Mouse (Mus musculus) frontal cortex, postnatal 36 days (tissue): ENCODE measurements around the gene Msx2.

Source experiments
- DNase-seq, 2 experiments: peaks; one replicate each; pipeline ENCODE4 v3.0.0; 2022; ENCODE audit warnings: low spot score in 2 of 2

The Msx2 gene

GRCm38 (mm10) chr13:53465191-53465820, 7.6 kb downstream of the Msx2 start:
- no peak for DNase-seq

- no peak for DNase-seq
Observed at GRCm38 (mm10) chr13:53464441-53465001, 8.4 kb downstream of the Msx2 start.

DNA sequence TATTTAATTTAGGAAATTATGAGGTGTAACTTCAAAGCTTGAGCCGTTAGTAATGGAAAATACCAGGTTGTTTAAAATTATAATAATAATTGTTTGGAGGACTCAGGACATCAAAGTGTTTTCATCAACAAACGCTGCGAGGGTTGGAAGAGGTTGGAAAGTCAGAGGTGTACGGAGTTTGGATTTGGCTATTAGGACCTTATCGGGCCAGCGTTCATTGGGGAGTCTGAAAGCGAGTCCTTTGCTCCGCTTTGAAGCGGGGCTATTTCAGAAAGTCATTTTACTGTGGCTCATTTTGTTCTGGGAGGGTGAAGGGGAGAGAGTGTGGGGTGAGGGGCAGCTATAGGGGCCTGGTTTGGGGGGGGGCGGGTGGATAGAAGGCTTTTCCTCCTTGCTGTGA, 8.9 kb downstream of the Msx2 start:
- DNase-seq, result no peak

DNA sequence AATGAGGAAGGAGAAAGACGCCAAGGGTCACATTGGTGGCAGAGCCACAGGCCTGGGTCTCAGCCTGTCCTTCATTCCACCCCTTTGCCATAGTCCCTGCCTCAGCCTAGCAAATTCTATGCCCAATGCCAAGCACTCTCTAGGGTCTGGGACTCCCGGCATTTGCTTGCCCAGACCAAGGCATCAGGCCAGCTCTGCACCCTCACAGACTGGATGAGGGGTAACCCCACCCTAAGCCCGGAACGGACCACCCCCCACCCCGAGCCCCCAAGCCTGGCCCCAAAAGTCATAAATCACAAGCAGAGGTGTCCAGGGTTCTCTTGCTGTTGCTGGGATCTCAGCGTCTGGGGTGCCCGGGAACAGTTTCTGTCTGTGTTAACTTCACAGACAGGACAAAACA, 9.8 kb downstream of the Msx2 start:
- no peak for DNase-seq

GRCm38 (mm10) chr13:53462649-53462970, 10.3 kb downstream of the Msx2 start:
- DNase-seq, result no peak

DNA sequence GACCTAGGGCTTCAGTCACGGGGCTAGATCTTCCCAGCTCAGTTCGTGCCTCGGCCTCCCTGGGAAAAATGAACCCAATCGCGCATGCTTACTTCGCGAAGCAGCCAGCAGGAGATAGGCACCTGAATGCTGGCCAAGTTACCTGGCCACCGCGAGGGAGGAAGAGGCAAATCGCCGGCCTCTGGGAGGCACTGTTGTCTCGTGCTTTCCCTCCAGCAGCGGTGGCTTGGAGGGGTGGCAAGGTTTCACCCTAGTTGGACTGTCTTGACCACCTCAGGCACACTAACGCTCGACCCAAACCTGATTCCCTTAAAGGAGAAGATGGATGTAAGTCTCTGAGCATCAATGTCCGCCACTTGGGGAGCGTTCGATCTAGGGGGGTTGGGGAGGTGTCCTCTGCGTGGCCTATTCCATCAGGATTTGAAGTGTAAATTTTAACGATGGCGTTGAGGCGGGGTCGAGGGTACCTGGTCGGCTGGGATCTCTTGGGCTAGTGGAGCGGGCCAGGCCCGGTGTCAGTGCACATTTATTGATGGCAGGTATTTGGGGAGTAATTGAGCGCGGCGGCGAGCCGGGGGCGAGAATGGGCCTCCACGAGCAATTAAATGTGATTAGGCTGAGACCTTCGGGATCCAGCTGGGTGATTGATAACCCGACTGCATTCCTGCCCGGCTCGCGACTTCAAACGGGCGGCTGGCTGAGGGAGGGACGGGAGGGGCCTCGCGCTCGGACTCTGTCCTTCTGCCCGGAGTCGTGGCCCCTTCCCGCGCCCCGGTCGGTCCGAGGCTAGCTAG, 10.8 kb downstream of the Msx2 start:
- DNase-seq, result no peak

- no peak for DNase-seq
Observed at GRCm38 (mm10) chr13:53461346-53461745, 11.5 kb downstream of the Msx2 start.

DNA sequence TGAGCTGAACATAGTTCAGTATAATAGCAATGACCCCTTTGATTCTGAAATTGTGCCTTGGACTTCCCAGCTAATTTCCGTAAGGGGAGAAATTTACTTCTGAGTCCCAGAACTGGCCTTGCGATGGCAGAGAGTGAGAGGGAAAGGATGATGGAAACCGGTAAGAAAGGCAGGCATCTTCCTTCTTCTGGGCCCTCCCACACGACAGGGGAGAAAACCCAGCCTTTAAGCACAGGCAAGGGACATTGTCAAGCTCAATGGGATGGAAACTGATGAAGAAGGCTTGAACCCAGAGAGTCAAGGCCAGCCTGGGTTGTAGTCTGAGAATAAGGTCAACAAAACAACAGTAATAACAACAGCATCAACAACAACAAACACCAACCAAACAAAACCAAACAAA, 14.1 kb downstream of the Msx2 start:
- no peak for DNase-seq

GRCm38 (mm10) chr13:53454794-53455672, 17.8 kb downstream of the Msx2 start:
- DNase-seq, result no peak

GRCm38 (mm10) chr13:53453927-53454326, 18.9 kb downstream of the Msx2 start:
- no peak for DNase-seq

GRCm38 (mm10) chr13:53447609-53448008, 25.3 kb downstream of the Msx2 start:
- DNase-seq, result no peak

DNA sequence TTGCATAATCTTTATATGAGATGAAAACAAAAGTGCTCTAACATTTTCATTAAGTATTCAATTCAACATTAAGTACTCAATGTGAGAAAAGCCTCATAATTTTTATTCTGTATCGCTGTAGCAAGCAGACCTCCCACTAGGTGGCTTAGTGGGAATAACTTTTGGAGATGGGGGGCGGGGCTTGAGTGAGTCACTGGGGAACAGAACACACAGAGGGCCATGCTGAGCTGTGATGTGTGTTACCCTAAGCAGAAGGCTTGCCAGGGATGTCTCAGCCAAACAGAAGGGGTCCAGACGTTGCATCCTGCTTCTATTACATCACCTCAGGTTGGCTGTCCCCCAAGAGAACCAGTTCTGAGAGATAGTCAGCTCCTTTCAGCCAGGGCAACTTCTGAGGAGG, 29.3 kb downstream of the Msx2 start:
- peak in 1 of 2 experiments; percentile 16 for DNase-seq

DNA sequence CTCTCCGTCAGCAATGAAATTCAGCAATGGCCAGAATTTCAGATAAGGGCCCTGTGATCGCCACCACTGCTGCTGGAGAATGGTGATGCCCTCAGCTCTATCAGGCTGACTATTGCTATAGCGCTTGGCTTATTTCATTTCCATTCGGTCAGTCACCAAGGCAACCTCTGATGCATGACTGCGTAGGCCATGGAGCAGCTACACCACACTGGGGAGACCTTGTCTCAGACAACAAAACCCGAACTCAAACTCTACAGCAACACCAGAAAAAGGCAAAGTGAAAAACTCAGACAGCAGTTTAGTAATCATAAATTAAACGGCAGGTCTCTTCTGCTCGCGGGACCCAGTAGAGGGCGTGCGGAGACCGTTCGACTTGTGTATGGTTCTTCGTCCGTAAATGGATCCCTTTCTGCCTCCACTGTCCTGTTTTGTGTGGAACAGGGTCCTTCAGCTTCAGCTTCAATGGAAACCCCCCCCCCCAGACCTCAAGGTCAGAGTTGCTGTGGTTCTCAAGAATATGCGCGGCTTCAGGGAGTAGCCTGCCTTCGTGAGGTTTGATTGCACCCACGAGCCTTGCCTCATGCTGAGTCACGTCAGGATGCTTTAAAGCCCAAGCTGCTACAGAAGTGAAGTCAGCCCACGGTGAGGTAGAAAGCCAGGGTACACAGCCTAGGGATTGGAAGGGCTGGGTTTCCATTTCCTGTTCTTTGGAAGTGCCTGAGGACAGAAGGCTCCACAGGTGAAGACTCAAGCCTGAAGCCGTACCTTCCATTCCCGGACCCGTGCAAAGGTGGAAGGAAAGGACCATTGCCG, 30.5 kb downstream of the Msx2 start:
- DNase-seq, result peak; percentile 31 to 43

- DNase-seq, result no peak
Observed at GRCm38 (mm10) chr13:53441307-53442028, 31.4 kb downstream of the Msx2 start.

- no peak for DNase-seq
Observed at GRCm38 (mm10) chr13:53439957-53440356, 32.9 kb downstream of the Msx2 start.

GRCm38 (mm10) chr13:53426507-53426906, 46.4 kb downstream of the Msx2 start:
- peak; percentile 68 to 82 for DNase-seq

DNA sequence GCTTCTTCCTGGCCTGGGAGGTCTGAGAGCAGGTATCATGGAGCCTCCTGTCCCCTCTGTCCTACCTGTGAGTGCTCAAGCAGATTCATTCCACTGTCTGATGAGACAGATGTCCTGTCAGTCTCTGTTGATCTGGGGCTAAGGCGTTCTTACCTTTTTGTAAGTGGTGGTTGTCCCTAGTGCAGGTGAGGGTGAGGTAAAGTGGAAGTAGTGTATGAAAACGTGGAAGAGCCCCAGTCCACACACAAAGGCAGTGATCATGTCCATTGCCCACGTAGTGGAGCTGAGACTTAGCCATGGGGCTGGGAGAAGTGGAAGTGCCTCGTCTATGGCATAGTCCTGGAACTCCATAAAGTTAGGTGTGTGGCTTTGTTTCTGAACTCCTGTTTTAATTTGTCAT, 51.7 kb downstream of the Msx2 start:
- DNase-seq, result no peak

- DNase-seq, result no peak
Observed at GRCm38 (mm10) chr13:53420741-53421140, 52.1 kb downstream of the Msx2 start.

DNA sequence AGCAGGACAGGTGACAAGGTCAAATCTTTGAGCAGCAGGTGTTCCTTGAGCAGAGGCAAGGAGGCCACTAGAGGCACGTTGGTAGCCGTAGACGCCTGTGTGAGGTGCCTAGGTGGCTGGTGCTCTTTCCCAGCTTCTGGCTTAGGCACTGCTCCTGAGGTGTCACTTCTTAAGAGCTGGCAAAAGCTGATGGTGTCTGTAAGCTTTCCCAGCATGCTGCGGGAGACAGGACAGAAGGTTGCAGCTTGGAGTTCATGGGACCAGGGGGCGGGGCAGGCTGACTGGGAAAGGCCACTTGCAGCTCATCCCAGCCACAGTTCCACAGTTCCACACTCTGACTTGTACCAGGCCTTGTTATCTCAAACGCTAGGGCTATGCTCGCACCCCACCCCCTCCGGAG, 53.2 kb downstream of the Msx2 start:
- DNase-seq, result no peak

DNA sequence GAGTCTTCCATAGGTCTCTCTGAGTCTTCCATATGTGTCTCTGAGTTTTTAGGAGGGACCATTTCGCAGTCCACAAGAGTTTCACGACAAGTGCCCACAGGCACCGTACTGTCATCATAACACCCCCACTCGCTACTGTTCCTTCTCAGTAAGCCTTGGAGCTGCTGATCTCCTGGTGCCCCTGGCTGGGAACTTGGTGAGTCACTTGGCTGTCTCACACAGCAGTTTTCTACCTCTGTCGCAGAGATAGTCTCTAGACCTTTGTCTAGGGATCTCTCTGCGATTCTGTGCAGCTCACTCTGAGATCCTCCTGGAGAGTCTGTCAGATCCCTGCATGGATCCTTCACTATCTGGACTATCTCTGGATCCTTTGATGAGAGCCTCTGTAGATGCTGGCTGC, 55.2 kb downstream of the Msx2 start:
- DNase-seq, result no peak
